19 mouse cellular contexts compared by ENCODE assay signal in the genomic region with DNA sequence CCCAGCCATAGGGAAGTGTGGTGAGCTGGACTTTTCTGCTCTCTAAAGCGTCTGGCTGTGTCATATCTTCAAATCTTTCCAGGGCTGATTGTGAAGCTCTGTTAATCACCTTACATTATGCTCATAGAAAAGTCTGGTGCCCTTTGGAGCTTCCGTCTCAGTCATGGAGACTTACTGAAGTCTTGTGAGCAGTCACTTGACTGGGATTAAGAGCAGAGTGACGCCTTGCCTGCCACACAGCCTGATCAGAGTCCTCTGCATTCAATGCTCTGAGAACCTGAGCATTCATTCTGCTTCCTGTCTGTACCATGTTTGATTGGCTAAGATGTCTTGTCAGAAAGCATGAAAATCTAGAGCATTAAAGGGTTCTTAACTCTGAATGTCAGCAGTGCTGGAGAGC.
DNase-seq lines count a peak whose midpoint lies in the region; ATAC-seq and TF ChIP-seq lines count a peak whose summit lies in the region.
"Had no signal": no experiment of that assay in that cellular context is flagged by ENCODE, and none has a peak within 500 bp of the region (broad histone marks: within the 10 kb centered on the region; RNA-seq: fewer than 3 reads in every experiment).

No protein-coding gene starts in this region.

- H3K27ac ChIP-seq in heart, embryonic 12.5 days (ENCODE audit: poor library complexity, severe bottlenecking): 0 out of 2 replicates have a peak overlapping the region, but pooled peaks have one; percentile 16
- H3K27ac ChIP-seq in heart, embryonic 11.5 days (ENCODE audit: low read depth, low read length): no peak overlapping the region
- peak overlapping the region; percentile 54; the same call in 1 of the 2 replicates for H3K27ac ChIP-seq in kidney, postnatal 0 days
- no peak overlapping the region for H3K27ac ChIP-seq in kidney, embryonic 14.5 days (ENCODE audit: low read depth, low read length)
- peak overlapping the region; percentile 94 for H3K27ac ChIP-seq in liver, embryonic 14.5 days
- H3K27ac ChIP-seq in stomach, postnatal 0 days (replicated peaks): no peak overlapping the region; the same call in 1 of the 2 replicates
- no peak overlapping the region for H3K27ac ChIP-seq in lung, postnatal 0 days (ENCODE audit: low read length)
- H3K27ac ChIP-seq: limb, embryonic 13.5 days; lung, embryonic 15.5 days had no signal

- H3K36me3 ChIP-seq in heart, embryonic 12.5 days: peaks cover 38% of the 10 kb centered on the region
- peaks cover 2% of the 10 kb centered on the region; the same call in 1 of the 2 replicates for H3K36me3 ChIP-seq in heart, embryonic 11.5 days (ENCODE audit: control insufficient read depth, insufficient read depth, low read length)
- H3K36me3 ChIP-seq in kidney, postnatal 0 days (ENCODE audit: insufficient read depth, low read length): 0 out of 2 replicates have a peak, but pooled peaks cover 8% of the 10 kb centered on the region
- peaks cover 7% of the 10 kb centered on the region; the same call in 1 of the 2 replicates for H3K36me3 ChIP-seq in kidney, embryonic 14.5 days (ENCODE audit: control insufficient read depth, insufficient read depth, low read length)
- no peaks in the 10 kb centered on the region for H3K36me3 ChIP-seq in liver, embryonic 14.5 days (replicated peaks; ENCODE audit: control insufficient read depth, insufficient read depth, low read depth)
- no peaks in the 10 kb centered on the region for H3K36me3 ChIP-seq in stomach, postnatal 0 days (ENCODE audit: control insufficient read depth, insufficient read depth, low read length)
- H3K36me3 ChIP-seq in lung, postnatal 0 days (ENCODE audit: insufficient read depth, low read length): no peaks in the 10 kb centered on the region
- H3K36me3 ChIP-seq: lung, embryonic 15.5 days had no signal

- H3K9me3 ChIP-seq in heart, embryonic 12.5 days (replicated peaks): no peaks in the 10 kb centered on the region
- no peaks in the 10 kb centered on the region for H3K9me3 ChIP-seq in heart, embryonic 11.5 days (replicated peaks; ENCODE audit: control insufficient read depth, low read length)
- no peaks in the 10 kb centered on the region for H3K9me3 ChIP-seq in kidney, postnatal 0 days (replicated peaks; ENCODE audit: low read length)
- no peaks in the 10 kb centered on the region for H3K9me3 ChIP-seq in kidney, embryonic 14.5 days (ENCODE audit: control insufficient read depth, low read length)
- no peaks in the 10 kb centered on the region for H3K9me3 ChIP-seq in liver, embryonic 14.5 days (ENCODE audit: control insufficient read depth, low read length)
- H3K9me3 ChIP-seq in stomach, postnatal 0 days (ENCODE audit: control insufficient read depth, low read length): no peaks in the 10 kb centered on the region
- no peaks in the 10 kb centered on the region for H3K9me3 ChIP-seq in lung, postnatal 0 days (ENCODE audit: low read length)
- H3K9me3 ChIP-seq: G1E; limb, embryonic 13.5 days; lung, embryonic 15.5 days had no signal

- H3K4me3 ChIP-seq in heart, embryonic 12.5 days: no peak overlapping the region
- H3K4me3 ChIP-seq in heart, embryonic 11.5 days (ENCODE audit: low read depth, low read length): no peak overlapping the region
- H3K4me3 ChIP-seq in kidney, postnatal 0 days (replicated peaks; ENCODE audit: low read depth, low read length): no peak overlapping the region
- no peak overlapping the region for H3K4me3 ChIP-seq in kidney, embryonic 14.5 days (ENCODE audit: low read length)
- H3K4me3 ChIP-seq in liver, embryonic 14.5 days (ENCODE audit: insufficient read depth in 1 of 2, low read depth in 2 of 2, low read length in 2 of 2): no peak overlapping the region
- no peak overlapping the region for H3K4me3 ChIP-seq in stomach, postnatal 0 days (ENCODE audit: low read depth, low read length)
- no peak overlapping the region for H3K4me3 ChIP-seq in lung, postnatal 0 days (ENCODE audit: low read depth, low read length)
- H3K4me3 ChIP-seq: limb, embryonic 13.5 days; lung, embryonic 15.5 days had no signal

- TF ChIP-seq CTCF in kidney, postnatal 0 days (IDR thresholded peaks at IDR 0.05; ENCODE audit: low read depth): no peak
- no peak for TF ChIP-seq CTCF in liver, embryonic 14.5 days (IDR thresholded peaks at IDR 0.05; ENCODE audit: low read depth)
- TF ChIP-seq CTCF in stomach, postnatal 0 days (IDR thresholded peaks at IDR 0.05; ENCODE audit: low read depth): no peak
- TF ChIP-seq CTCF in lung, postnatal 0 days (IDR thresholded peaks at IDR 0.05): no peak

- H3K4me1 ChIP-seq in heart, embryonic 12.5 days (replicated peaks): peaks cover 34% of the 10 kb centered on the region
- H3K4me1 ChIP-seq in heart, embryonic 11.5 days (ENCODE audit: control insufficient read depth, insufficient read depth, low read length): peaks cover 28% of the 10 kb centered on the region
- peaks cover 5% of the 10 kb centered on the region; the same call in 1 of the 2 replicates for H3K4me1 ChIP-seq in kidney, postnatal 0 days (replicated peaks; ENCODE audit: insufficient read depth, low read length)
- peaks cover 18% of the 10 kb centered on the region for H3K4me1 ChIP-seq in kidney, embryonic 14.5 days (ENCODE audit: control insufficient read depth, insufficient read depth, low read length)
- H3K4me1 ChIP-seq in liver, embryonic 14.5 days (replicated peaks; ENCODE audit: control insufficient read depth in 2 of 2, insufficient read depth in 2 of 2, low read length in 1 of 2): peaks cover 55 to 57% of the 10 kb centered on the region in 2 experiments
- H3K4me1 ChIP-seq in stomach, postnatal 0 days (replicated peaks; ENCODE audit: control insufficient read depth, insufficient read depth): no peaks in the 10 kb centered on the region
- H3K4me1 ChIP-seq in lung, postnatal 0 days (ENCODE audit: insufficient read depth, low read depth, low read length): peaks cover 6% of the 10 kb centered on the region; the same call in 1 of the 2 replicates

- no peak for ATAC-seq in heart, embryonic 12.5 days (ENCODE audit: insufficient number of reproducible peaks, low FRiP score)
- ATAC-seq in heart, embryonic 11.5 days (replicated peaks; ENCODE audit: insufficient number of reproducible peaks, low FRiP score, low TSS enrichment): no peak
- ATAC-seq in kidney, postnatal 0 days (replicated peaks; ENCODE audit: low FRiP score, low read depth): peak; percentile 19; the same call in 1 of the 2 replicates
- no peak for ATAC-seq in kidney, embryonic 14.5 days (ENCODE audit: low FRiP score, low TSS enrichment)
- no peak for ATAC-seq in liver, embryonic 14.5 days (ENCODE audit: insufficient read depth)
- peak; percentile 13; the same call in 1 of the 2 replicates for ATAC-seq in stomach, postnatal 0 days (ENCODE audit: low FRiP score, low TSS enrichment)
- ATAC-seq in lung, postnatal 0 days: no peak
- ATAC-seq: activated CD4-positive, CD25-positive, alpha-beta regulatory T cell, adult 4 months; forebrain, embryonic 16.5 days had no signal

- peak; percentile 19 for DNase-seq in kidney, postnatal 0 days (ENCODE audit: low spot score)
- DNase-seq in liver, embryonic 14.5 days (ENCODE audit: low read depth in 3 of 3, low spot score in 3 of 3): no peak
- DNase-seq in stomach, postnatal 0 days (ENCODE audit: low spot score): no peak
- no peak for DNase-seq in frontal cortex, postnatal 10 days (ENCODE audit: low spot score in 2 of 2)
- no peak for DNase-seq in lung, postnatal 0 days (ENCODE audit: low spot score)
- DNase-seq: cerebellum, adult 11-12 months; cerebellum, postnatal 25 days; embryo, embryonic 11 days; midbrain, embryonic 14.5 days; spleen, adult 18-20 months; thymus, postnatal 36 days had no signal

- H3K4me2 ChIP-seq in heart, embryonic 12.5 days: no peak overlapping the region
- H3K4me2 ChIP-seq in heart, embryonic 11.5 days: no peak overlapping the region
- H3K4me2 ChIP-seq in kidney, postnatal 0 days (ENCODE audit: low read length): no peak overlapping the region
- H3K4me2 ChIP-seq in kidney, embryonic 14.5 days (replicated peaks; ENCODE audit: low read depth, low read length): no peak overlapping the region
- H3K4me2 ChIP-seq in liver, embryonic 14.5 days (ENCODE audit: low read depth): no peak overlapping the region
- H3K4me2 ChIP-seq in stomach, postnatal 0 days (replicated peaks; ENCODE audit: low read depth): no peak overlapping the region
- no peak overlapping the region for H3K4me2 ChIP-seq in lung, postnatal 0 days (replicated peaks; ENCODE audit: low read depth, low read length)
- H3K4me2 ChIP-seq: limb, embryonic 13.5 days; lung, embryonic 15.5 days had no signal

- no peak overlapping the region for H3K9ac ChIP-seq in heart, embryonic 12.5 days
- no peak overlapping the region for H3K9ac ChIP-seq in heart, embryonic 11.5 days (ENCODE audit: low read depth, low read length)
- no peak overlapping the region for H3K9ac ChIP-seq in kidney, postnatal 0 days (ENCODE audit: low read depth, low read length)
- H3K9ac ChIP-seq in kidney, embryonic 14.5 days (ENCODE audit: low read depth, low read length): no peak overlapping the region
- H3K9ac ChIP-seq in liver, embryonic 14.5 days (replicated peaks): no peak overlapping the region; the same call in 1 of the 2 replicates
- H3K9ac ChIP-seq in stomach, postnatal 0 days (ENCODE audit: low read length): no peak overlapping the region
- no peak overlapping the region for H3K9ac ChIP-seq in lung, postnatal 0 days (replicated peaks; ENCODE audit: low read depth)
- H3K9ac ChIP-seq: limb, embryonic 13.5 days; lung, embryonic 15.5 days had no signal

- WGBS in heart, embryonic 12.5 days: 64% methylated on average over 3 of the region's 3 CpGs
- 78% methylated on average over 3 of the region's 3 CpGs for WGBS in heart, embryonic 11.5 days (ENCODE audit: insufficient replicate concordance)
- 80% methylated on average over 3 of the region's 3 CpGs for WGBS in kidney, postnatal 0 days
- 76% methylated on average over 3 of the region's 3 CpGs for WGBS in kidney, embryonic 14.5 days
- 72% methylated on average over 3 of the region's 3 CpGs for WGBS in liver, embryonic 14.5 days (ENCODE audit: insufficient replicate concordance)
- 68% methylated on average over 3 of the region's 3 CpGs for WGBS in stomach, postnatal 0 days
- WGBS in lung, postnatal 0 days: 74% methylated on average over 3 of the region's 3 CpGs

- TF ChIP-seq EP300 in liver, embryonic 14.5 days (IDR thresholded peaks at IDR 0.05; ENCODE audit: low read depth): no peak
- TF ChIP-seq EP300 in stomach, postnatal 0 days (optimal IDR thresholded peaks at IDR 0.05): no peak
- no peak for TF ChIP-seq EP300 in lung, postnatal 0 days (IDR thresholded peaks at IDR 0.05)

- H3K27me3 ChIP-seq in heart, embryonic 12.5 days (replicated peaks): no peaks in the 10 kb centered on the region
- H3K27me3 ChIP-seq in heart, embryonic 11.5 days (ENCODE audit: control insufficient read depth, insufficient read depth, low read length): no peaks in the 10 kb centered on the region
- H3K27me3 ChIP-seq in kidney, postnatal 0 days (ENCODE audit: insufficient read depth, low read length): no peaks in the 10 kb centered on the region
- no peaks in the 10 kb centered on the region for H3K27me3 ChIP-seq in kidney, embryonic 14.5 days (ENCODE audit: control insufficient read depth, insufficient read depth, low read length)
- no peaks in the 10 kb centered on the region for H3K27me3 ChIP-seq in liver, embryonic 14.5 days (ENCODE audit: control insufficient read depth, insufficient read depth, low read length)
- no peaks in the 10 kb centered on the region for H3K27me3 ChIP-seq in stomach, postnatal 0 days (ENCODE audit: control insufficient read depth, insufficient read depth, low read length)
- no peaks in the 10 kb centered on the region for H3K27me3 ChIP-seq in lung, postnatal 0 days (replicated peaks; ENCODE audit: insufficient read depth, low read length)
- H3K27me3 ChIP-seq: limb, embryonic 13.5 days; lung, embryonic 15.5 days had no signal

Comparison
In these comparisons a context has a peak if more than half of its experiments do, and no peak if none do; other contexts are left out.
1. ATAC-seq: peak in kidney, postnatal 0 days (single experiment) and stomach, postnatal 0 days (single experiment); none in heart, embryonic 12.5 days (single experiment), heart, embryonic 11.5 days (single experiment), kidney, embryonic 14.5 days (single experiment), liver, embryonic 14.5 days (single experiment) and lung, postnatal 0 days (single experiment).
2. H3K27ac ChIP-seq: peak in heart, embryonic 12.5 days (single experiment), kidney, postnatal 0 days (single experiment) and liver, embryonic 14.5 days (single experiment); none in heart, embryonic 11.5 days (single experiment), kidney, embryonic 14.5 days (single experiment), stomach, postnatal 0 days (single experiment) and lung, postnatal 0 days (single experiment).